Mouse (Mus musculus) right cerebral cortex, postnatal 10 days (tissue): ENCODE measurements at regions not wholly inside any gene's neighbourhood (a gene's known extent, or its start where the extent isn't known, plus 50 kb on each side); places are given as distances from the start of the nearest gene placed in this dataset.
A peak's percentile ranks its signal among the peaks of the same experiment; 100 is the strongest.

Experiments
- DNase-seq, 2 experiments: peaks; one replicate each; pipeline ENCODE4 v3.0.0; 2021; ENCODE audit warnings: low spot score in 2 of 2

- DNase-seq: peak in 1 of 2 experiments; percentile 29
These were observed 305.9 kb downstream of the Brinp1 start for GRCm38 (mm10) chr4:68648311-68648710.

GRCm38 (mm10) chr4:68633299-68633698 is 320.9 kb downstream of the Brinp1 start:
- DNase-seq: no peak

GRCm38 (mm10) chr4:68624025-68624342 is 330.2 kb downstream of the Brinp1 start:
- DNase-seq: no peak

GRCm38 (mm10) chr4:68623125-68624024 is 330.8 kb downstream of the Brinp1 start:
- no peak for DNase-seq

GRCm38 (mm10) chr4:68620585-68620984 is 333.6 kb downstream of the Brinp1 start:
- peak in 1 of 2 experiments; percentile 45 for DNase-seq

GRCm38 (mm10) chr4:68615706-68616397 is 338.3 kb downstream of the Brinp1 start:
- DNase-seq: no peak

GRCm38 (mm10) chr4:68612263-68613012 is 341.8 kb downstream of the Brinp1 start:
- DNase-seq: no peak

- no peak for DNase-seq
These were observed 358.9 kb downstream of the Brinp1 start for GRCm38 (mm10) chr4:68595256-68595655.

GRCm38 (mm10) chr4:68575375-68575774 is 378.8 kb downstream of the Brinp1 start:
- no peak for DNase-seq

- DNase-seq: peak; percentile 55 to 65
These were observed 379.5 kb downstream of the Brinp1 start for GRCm38 (mm10) chr4:68574610-68575167.

- no peak for DNase-seq
These were observed 380.9 kb downstream of the Brinp1 start for GRCm38 (mm10) chr4:68573333-68573732.

- DNase-seq: no peak
These were observed 381.7 kb downstream of the Brinp1 start for GRCm38 (mm10) chr4:68572521-68572920.

GRCm38 (mm10) chr4:68536254-68536653 is 417.9 kb downstream of the Brinp1 start:
- DNase-seq: no peak

- DNase-seq: no peak
These were observed 418.4 kb downstream of the Brinp1 start for GRCm38 (mm10) chr4:68535815-68536214.

GRCm38 (mm10) chr4:68532056-68532455 is 422.1 kb downstream of the Brinp1 start:
- peak; percentile 39 to 53 for DNase-seq

- DNase-seq: no peak
These were observed 466.2 kb downstream of the Brinp1 start for GRCm38 (mm10) chr4:68487993-68488392.

GRCm38 (mm10) chr4:68486876-68487275 is 467.3 kb downstream of the Brinp1 start:
- DNase-seq: no peak

GRCm38 (mm10) chr4:68461783-68462182 is 492.4 kb downstream of the Brinp1 start:
- no peak for DNase-seq

- no peak for DNase-seq
These were observed 538.2 kb downstream of the Brinp1 start for GRCm38 (mm10) chr4:68416046-68416445.

GRCm38 (mm10) chr4:68410785-68411184 is 543.4 kb downstream of the Brinp1 start:
- no peak for DNase-seq

GRCm38 (mm10) chr4:68404364-68404763 is 549.8 kb downstream of the Brinp1 start:
- no peak for DNase-seq

- no peak for DNase-seq
These were observed 567.1 kb downstream of the Brinp1 start for GRCm38 (mm10) chr4:68387097-68387496.
